Mouse (Mus musculus) thymus, adult 2 months (tissue): ENCODE results near the gene Msantd1. TPM values are rescaled to one million over a fixed set of nuclear protein-coding genes. Genes with fewer than 3 reads are reported as not detected.

Experiments
- DNase-seq: peaks from one replicate; pipeline ENCODE4 v3.0.0; 2021
- H3K27ac ChIP-seq: fragments of 200-500 bp; 2 replicates; pipeline ENCODE4 v1.5.1; 2012; ENCODE audit warnings: low read length, control low read depth; ENCODE audit not compliant: control insufficient read depth, insufficient read depth
- H3K27me3 ChIP-seq: fragments of 200-500 bp; 2 replicates; pipeline ENCODE4 v1.6.1; 2012; ENCODE audit warnings: mild to moderate bottlenecking, low read length, moderate library complexity, mixed read lengths; ENCODE audit not compliant: control insufficient read depth, insufficient read depth
- H3K36me3 ChIP-seq: fragments of 200-500 bp; 2 replicates; pipeline ENCODE4 v1.6.1; 2012; ENCODE audit warnings: mild to moderate bottlenecking, low read length, moderate library complexity; ENCODE audit not compliant: control insufficient read depth, insufficient read depth
- H3K4me1 ChIP-seq: fragments of 200-500 bp; replicated peaks from 2 replicates; pipeline ENCODE4 v1.6.1; 2012; ENCODE audit warnings: low read length; ENCODE audit not compliant: control insufficient read depth, insufficient read depth
- H3K4me3 ChIP-seq: fragments of 200-500 bp; 2 replicates; pipeline ENCODE4 v1.5.1; 2012; ENCODE audit warnings: mild to moderate bottlenecking, low read length, control low read depth, moderate library complexity; ENCODE audit not compliant: control insufficient read depth, insufficient read depth
- CTCF ChIP-seq: fragments of 200-500 bp; IDR thresholded peaks from 2 replicates; pipeline ENCODE4 v1.5.1; 2012; ENCODE audit warnings: mild to moderate bottlenecking, control low read depth, low read length, moderate library complexity, borderline replicate concordance; ENCODE audit not compliant: control insufficient read depth, poor library complexity, insufficient read depth; ENCODE audit errors: extremely low read depth
- POLR2A ChIP-seq: fragments of 200-500 bp; IDR thresholded peaks from 2 replicates; pipeline ENCODE4 v1.6.1; 2012; ENCODE audit warnings: mild to moderate bottlenecking, low read length, control low read depth, moderate library complexity; ENCODE audit not compliant: control insufficient read depth, poor library complexity, insufficient read depth; ENCODE audit errors: extremely low read depth
- WGBS: fragments of 180-500 bp; shearing (Covaris S2); methylation state at CpG from one replicate; pipeline ENCODE4 v1.1.7; 2018; 5-methylcytosine and 5-hydroxymethylcytosine counted together
- polyA plus RNA-seq: library from polyadenylated mRNA; depleted of rRNA; stranded (reverse); fragments of >200 nt; gene quantifications from 2 replicates; pipeline ENCODE4 v1.2.3, GENCODE M21; 2012

The Msantd1 gene
- polyA plus RNA-seq, 1 experiment = 6.5 TPM

DNA sequence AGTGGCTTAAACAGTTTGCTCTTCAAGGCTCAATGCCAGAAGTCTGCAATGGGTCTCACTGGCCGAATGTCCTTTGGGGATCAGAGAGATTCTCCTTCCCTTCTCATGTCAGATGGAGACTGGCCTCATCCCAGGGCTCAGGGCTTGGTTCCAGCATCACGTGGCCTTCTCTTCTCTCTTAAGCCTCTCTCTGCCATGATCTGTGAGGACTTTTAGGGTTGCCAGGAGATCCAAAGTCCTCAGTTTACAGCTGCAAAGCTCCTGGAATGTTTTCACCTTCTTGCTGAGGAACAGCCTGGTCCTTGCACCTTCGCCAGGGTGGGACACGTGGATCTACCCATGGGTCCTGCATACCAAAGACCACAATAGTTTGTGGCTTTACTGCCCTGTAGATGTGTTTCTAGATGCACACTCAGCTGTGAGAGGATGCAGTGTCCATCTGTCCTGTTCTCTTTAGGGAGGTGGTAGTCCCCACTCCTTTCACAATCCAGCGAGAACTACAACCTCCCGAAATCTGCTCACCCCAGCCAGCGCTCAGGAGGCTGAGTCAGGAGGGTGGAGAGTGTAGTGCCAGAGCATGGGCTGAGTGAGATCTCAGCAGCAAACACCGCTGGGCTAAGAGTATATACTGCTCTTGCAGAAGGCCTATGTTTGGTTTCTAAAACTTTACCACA lies 43.5 kb downstream of the Msantd1 start:
- TF ChIP-seq CTCF (no peak), POLR2A (no peak)
- WGBS = 96% methylated on average over 8 of the region's 8 CpGs
- no peak overlapping the region for H3K27ac ChIP-seq
- no peak for DNase-seq
- H3K27me3 ChIP-seq = no peaks in the 10 kb centered on the region
- H3K4me1 ChIP-seq = peaks cover 20% of the 10 kb centered on the region
- H3K36me3 ChIP-seq = no peaks in the 10 kb centered on the region
- H3K4me3 ChIP-seq = no peak overlapping the region

- no peak for TF ChIP-seq POLR2A
- TF ChIP-seq CTCF = no peak
- Histone ChIP-seq H3K4me3 (no peak overlapping the region), H3K4me1 (peaks cover 16% of the 10 kb centered on the region), H3K36me3 (no peaks in the 10 kb centered on the region), H3K27ac (no peak overlapping the region), H3K27me3 (no peaks in the 10 kb centered on the region)
- no peak for DNase-seq
- 89% methylated on average over 6 of the region's 6 CpGs for WGBS
Observed at GRCm38 (mm10) chr5:34954508-34954907, 46.7 kb downstream of the Msantd1 start.

- WGBS = 68% methylated on average over 5 of the region's 5 CpGs
- no peak for DNase-seq
- Histone ChIP-seq H3K27me3 (no peaks in the 10 kb centered on the region), H3K4me3 (no peak overlapping the region), H3K4me1 (peaks cover 9% of the 10 kb centered on the region), H3K36me3 (no peaks in the 10 kb centered on the region), H3K27ac (no peak overlapping the region)
- TF ChIP-seq POLR2A = no peak
- no peak for TF ChIP-seq CTCF
Observed at GRCm38 (mm10) chr5:34955630-34956029, 47.8 kb downstream of the Msantd1 start.

GRCm38 (mm10) chr5:34956151-34956550 lies 48.3 kb downstream of the Msantd1 start:
- WGBS = 92% methylated on average over 7 of the region's 7 CpGs
- Histone ChIP-seq H3K4me1 (peaks cover 4% of the 10 kb centered on the region; the same call in 1 of the 2 replicates), H3K36me3 (no peaks in the 10 kb centered on the region), H3K27me3 (no peaks in the 10 kb centered on the region), H3K4me3 (no peak overlapping the region), H3K27ac (no peak overlapping the region)
- no peak for TF ChIP-seq POLR2A
- no peak for TF ChIP-seq CTCF
- DNase-seq = no peak

- no peaks in the 10 kb centered on the region for H3K27me3 ChIP-seq
- DNase-seq = no peak
- no peak overlapping the region for H3K4me3 ChIP-seq
- no peaks in the 10 kb centered on the region for H3K36me3 ChIP-seq
- TF ChIP-seq CTCF (no peak), POLR2A (no peak)
- peaks cover 4% of the 10 kb centered on the region; the same call in 1 of the 2 replicates for H3K4me1 ChIP-seq
- 87% methylated on average over 2 of the region's 2 CpGs for WGBS
- H3K27ac ChIP-seq = no peak overlapping the region
Observed at GRCm38 (mm10) chr5:34957015-34957414, 49.2 kb downstream of the Msantd1 start.

DNA sequence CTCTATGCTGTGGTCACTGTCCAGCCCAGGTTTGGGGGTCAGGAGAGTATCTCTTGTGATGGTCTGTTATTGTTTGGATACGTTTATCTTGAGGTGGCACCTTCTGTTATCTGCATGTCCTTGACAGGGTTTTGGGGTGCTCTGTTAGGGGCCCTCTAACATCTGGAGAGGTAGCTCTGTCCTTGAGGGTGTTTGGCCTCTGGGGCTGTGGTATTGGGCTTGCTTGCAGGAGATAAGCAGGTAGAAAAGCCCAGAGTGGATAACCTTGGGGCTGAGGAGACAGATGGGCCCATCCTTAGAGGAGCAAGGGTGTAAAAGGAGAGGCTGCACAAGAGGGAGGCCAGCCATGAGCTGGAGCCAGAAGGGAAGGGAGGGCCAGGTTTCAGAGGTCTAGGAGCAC lies 52.2 kb downstream of the Msantd1 start:
- 88% methylated on average over 1 of the region's 1 CpGs for WGBS
- Histone ChIP-seq H3K27me3 (no peaks in the 10 kb centered on the region), H3K4me1 (peaks cover 4% of the 10 kb centered on the region; the same call in 1 of the 2 replicates), H3K27ac (no peak overlapping the region), H3K4me3 (no peak overlapping the region), H3K36me3 (0 out of 2 replicates have a peak, but pooled peaks cover 5% of the 10 kb centered on the region)
- no peak for TF ChIP-seq CTCF
- no peak for TF ChIP-seq POLR2A
- DNase-seq = no peak
